Mouse (Mus musculus) T-helper 2 cell (primary cell): Measurements from ENCODE around the gene Atg5.
"Not testable (repeated sequence)": the region's sequence is repeated elsewhere in the genome, so short reads cannot be mapped to it uniquely, and the experiment has no call there.

Source experiments
- in situ Hi-C: fragments of 300-600 bp; cut with MboI, MseI; formaldehyde crosslinking; loops from one replicate; pipeline ENCODE4 v1.15.1; 2025; ENCODE audit warnings: high pct_unique_total_duplicates

The Atg5 gene

GRCm38 (mm10) chr10:44268145-44268860 lies at the start of gene Atg5:
Gene Atg5 (plus strand): TSS chr10:44268358.
- in situ Hi-C loops: loop anchor here (25.0 kb wide), 1 partner anchor 1506 kb away; the partner anchor contains the start of gene Sec63

GRCm38 (mm10) chr10:44219073-44219472 lies 49.1 kb upstream of the Atg5 start:
- in situ Hi-C loops: not testable (repeated sequence)

DNA sequence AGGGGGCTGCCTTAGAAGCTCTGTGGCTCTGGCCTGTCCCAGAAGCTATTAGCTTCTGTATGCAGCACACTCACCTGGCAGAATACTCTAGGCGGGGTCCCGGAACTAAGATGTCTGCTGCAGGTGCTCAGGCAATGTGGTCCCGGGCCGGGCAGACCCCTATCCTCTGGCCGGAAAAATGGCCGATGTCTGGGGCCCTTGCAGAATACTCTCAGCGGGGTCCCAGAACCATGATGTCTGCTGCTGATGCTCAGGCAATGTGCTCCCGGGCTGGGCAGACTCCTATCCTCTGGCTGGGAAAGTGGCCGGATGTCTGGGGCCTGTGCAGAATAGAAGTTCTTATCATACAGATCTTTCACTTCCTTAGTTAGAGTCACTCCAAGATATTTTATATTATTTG lies 43.8 kb upstream of the Atg5 start:
- in situ Hi-C loops: no loop called here

GRCm38 (mm10) chr10:44233351-44233750 lies 34.8 kb upstream of the Atg5 start:
- in situ Hi-C loops: not testable (repeated sequence)

GRCm38 (mm10) chr10:44235298-44235697 lies 32.9 kb upstream of the Atg5 start:
- in situ Hi-C loops: not testable (repeated sequence)

DNA sequence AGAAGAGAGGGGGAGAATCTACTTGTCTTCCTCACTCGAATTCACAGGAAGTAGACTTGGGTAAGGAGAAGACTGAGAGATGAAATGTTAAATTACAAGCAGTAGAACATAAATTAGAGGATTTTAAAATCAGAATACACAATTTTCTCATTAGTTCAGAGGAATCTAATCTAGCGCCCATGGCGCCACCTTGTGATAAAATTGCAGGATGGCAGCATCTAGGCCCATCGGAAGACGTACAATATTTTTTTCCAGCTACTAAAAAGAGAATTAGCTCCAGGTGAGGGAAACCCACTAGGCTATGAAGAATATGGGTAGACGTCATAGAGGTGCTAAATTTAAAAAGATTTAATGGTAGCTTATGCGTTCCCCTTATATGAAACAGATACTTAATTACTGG lies 11.5 kb upstream of the Atg5 start:
- in situ Hi-C loops: loop anchor here (25.0 kb wide), 1 partner anchor 1494 kb away; the partner anchor contains the start of gene Sec63

DNA sequence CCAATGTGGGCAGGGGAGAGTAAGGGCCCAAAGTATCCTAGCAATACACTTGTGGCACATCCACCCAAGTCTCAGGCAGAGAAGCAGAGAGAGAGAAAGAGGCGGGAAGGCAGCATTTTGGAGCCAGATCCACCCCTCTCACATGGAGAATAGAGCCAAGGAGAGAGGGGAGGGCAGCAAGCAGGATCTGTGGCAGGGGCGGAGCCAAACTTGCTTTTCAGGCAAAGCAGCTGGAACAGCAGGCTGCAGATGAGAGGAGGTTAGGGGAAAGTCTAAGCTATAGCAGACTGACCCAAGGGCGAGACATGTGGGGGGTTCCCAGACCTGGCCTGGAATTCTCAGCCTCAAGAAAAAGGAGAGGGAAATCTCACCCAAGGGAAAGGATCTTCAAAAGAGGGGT lies 2.3 kb upstream of the Atg5 start:
- in situ Hi-C loops: loop anchor here (25.0 kb wide), 1 partner anchor 1504 kb away; the partner anchor contains the start of gene Sec63

DNA sequence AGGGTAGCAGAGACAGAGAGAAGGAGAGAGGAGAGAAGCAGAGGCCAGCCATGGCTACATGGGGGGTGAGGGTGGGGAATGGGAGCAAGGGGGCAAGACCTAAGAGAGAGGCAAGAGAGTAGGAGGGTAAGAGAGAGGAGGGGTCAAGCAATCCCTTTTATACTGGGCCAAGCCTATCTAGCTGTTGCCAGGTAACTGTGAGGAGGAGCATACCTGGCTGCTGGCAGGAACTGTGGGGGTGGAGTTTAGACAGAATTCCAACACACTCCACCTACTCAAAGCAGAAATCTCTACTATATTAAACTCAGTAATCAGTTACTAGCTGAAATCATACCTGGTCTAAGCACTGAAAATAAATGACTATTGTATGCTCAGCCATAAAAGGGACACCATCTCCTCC lies 1.6 kb upstream of the Atg5 start:
- in situ Hi-C loops: loop anchor here (25.0 kb wide), 1 partner anchor 1504 kb away; the partner anchor contains the start of gene Sec63

DNA sequence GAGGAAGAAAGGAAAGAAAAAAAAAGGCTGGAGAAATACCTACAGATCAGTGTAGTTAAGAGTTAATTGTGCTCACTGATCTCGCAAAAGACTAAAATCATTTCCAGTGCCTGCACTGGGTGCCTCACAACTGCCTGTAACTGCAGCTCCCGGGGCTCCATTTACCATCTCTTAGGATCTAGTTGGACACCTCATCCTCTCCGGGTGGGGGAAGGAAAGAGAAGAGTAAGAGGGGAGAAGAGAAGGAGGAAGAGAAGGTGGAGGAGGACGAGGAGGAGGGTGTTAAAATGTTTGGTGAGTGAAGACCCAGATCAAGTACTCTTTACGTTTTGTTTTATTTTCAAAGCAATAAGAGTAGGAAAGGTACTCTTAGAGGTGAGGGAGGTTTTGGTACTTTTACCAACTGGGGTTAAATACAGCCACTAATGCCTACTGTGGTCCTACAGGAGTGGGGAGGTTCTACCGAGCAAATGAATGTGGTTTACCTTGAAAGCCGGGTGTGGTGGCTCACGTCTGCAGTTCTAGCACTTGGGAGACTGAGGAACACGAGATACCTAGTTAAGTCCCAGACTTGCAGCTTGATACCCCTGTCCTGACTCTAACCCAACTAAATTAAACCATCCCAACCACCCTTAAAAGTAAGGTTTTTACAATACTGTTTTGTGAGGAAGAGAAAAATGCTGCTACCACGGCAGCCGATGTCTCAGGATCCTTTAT lies 574 bp upstream of the Atg5 start:
- in situ Hi-C loops: loop anchor here (25.0 kb wide), 1 partner anchor 1505 kb away; the partner anchor contains the start of gene Sec63

DNA sequence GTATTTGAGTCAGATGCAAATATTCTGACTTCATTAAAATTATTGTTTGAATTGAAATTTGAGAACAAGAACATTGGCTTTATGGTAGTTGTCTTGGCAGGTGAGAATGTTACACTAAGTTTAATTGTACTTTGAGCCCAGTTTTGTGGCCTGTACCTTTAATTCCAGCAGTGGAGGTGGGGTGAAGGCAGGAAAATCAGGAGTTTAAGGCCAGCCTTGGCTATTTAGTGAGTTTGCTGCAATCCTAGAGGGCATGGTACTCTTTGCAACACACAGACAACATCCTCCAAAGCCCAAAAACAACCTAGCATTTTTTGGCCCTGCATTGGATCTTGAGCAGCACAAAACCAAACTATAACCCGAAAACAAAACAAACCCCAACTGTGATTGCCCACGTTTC lies 1.1 kb downstream of the Atg5 start:
- in situ Hi-C loops: loop anchor here (25.0 kb wide), 1 partner anchor 1507 kb away; the partner anchor contains the start of gene Sec63

- in situ Hi-C loops: no loop called here
Observed at GRCm38 (mm10) chr10:44282323-44282722, 14.2 kb downstream of the Atg5 start.

DNA sequence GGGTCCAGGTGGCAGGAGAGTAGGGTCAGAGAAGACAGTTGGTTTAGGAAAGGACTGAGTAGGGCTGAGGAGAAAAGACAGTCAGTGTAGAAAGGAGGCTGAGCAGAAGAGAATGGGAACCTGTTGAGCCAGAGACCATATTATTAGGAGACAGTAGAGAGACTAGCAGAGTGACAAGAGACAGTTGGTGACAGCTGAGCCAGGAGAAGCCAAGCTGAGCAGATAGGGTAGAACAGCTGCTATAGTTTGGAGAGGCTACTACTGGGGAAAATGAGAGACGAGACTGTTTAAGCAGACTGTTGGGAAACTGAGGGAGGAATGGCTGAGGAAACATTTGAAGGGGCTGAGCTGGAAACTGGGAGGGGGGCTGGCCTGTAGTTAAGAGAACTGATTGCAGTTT lies 16.9 kb downstream of the Atg5 start:
- in situ Hi-C loops: no loop called here

GRCm38 (mm10) chr10:44285935-44286334 lies 17.8 kb downstream of the Atg5 start:
- in situ Hi-C loops: no loop called here

DNA sequence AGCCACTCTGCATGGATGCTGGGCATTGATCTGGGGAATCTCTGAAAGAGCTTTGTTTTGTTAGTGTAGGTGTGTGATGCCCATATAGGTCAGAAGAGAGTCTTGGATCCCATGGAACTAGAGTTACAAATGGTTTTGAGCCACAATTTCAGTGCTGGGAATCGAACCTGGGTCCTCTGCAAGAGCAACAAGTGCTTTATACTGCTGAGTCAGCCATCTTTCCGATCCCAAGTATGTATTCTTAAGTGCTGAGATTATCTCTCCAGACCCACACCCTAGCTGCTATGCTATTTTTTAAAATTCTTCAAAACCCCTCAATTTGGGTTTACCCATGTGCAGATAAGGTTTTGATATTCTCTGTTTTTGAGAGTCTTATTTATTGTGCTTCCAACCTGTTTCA lies 22.7 kb downstream of the Atg5 start:
- in situ Hi-C loops: no loop called here

DNA sequence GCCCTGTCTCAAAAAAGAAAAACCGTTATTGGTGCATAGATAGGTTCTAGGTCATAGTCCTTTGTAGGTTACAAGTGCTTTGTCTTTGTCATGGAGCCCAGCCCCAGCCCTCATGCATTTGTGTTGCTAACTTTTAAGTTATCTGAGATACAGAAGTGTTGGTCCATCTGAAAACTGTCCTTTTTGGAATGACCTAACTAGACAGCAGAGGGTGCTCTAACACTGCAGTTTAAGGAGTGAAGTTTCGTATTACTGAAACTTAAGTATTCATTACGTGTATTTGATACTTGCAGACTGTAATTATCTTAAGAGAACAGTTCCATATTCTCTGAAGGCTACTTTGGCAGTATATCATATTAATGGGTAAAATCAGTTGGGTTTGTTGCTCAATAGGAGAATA lies 24.0 kb downstream of the Atg5 start:
- in situ Hi-C loops: no loop called here

- in situ Hi-C loops: no loop called here
Observed at GRCm38 (mm10) chr10:44299165-44299564, 31.0 kb downstream of the Atg5 start.

- in situ Hi-C loops: no loop called here
Observed at GRCm38 (mm10) chr10:44300078-44300477, 31.9 kb downstream of the Atg5 start.

GRCm38 (mm10) chr10:44303648-44304329 lies 35.6 kb downstream of the Atg5 start:
- in situ Hi-C loops: no loop called here

- in situ Hi-C loops: no loop called here
Observed at GRCm38 (mm10) chr10:44304330-44304717, 36.2 kb downstream of the Atg5 start.

GRCm38 (mm10) chr10:44304845-44305244 lies 36.7 kb downstream of the Atg5 start:
- in situ Hi-C loops: no loop called here

DNA sequence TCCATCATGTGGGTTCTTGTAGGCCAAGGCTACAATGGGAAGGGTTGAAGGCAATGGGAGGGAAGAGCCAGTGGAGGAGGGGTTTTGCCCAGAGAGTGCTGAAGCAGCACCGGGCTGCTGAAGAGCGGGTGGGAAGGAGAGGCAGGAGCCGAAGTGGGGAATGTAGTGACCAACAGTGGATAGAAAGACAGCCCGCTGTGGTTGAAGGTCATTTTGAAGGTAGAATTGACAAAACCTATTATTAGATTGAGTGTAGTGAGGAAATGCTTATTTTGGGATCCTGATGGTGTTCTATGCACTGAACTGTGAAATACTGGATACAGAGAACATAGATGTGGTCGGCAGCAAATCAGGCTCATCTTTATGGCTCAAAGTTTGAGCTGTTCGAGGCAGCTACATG lies 38.1 kb downstream of the Atg5 start:
- in situ Hi-C loops: no loop called here

- in situ Hi-C loops: no loop called here
Observed at GRCm38 (mm10) chr10:44308280-44308679, 40.1 kb downstream of the Atg5 start.
